Mouse (Mus musculus) cerebellum, adult 2 months (tissue): ENCODE measurements around the gene Hmcn2. TPM values are rescaled to one million over a fixed set of nuclear protein-coding genes. Genes with fewer than 3 reads are reported as not detected.

Source experiments
- DNase-seq, 2 experiments: peaks; one replicate each; pipeline ENCODE4 v3.0.0; 2021
- H3K27ac ChIP-seq: fragments of 200-500 bp; 2 replicates; pipeline ENCODE4 v1.5.1; 2012; ENCODE audit warnings: low read length, control low read depth, inconsistent platforms; ENCODE audit not compliant: insufficient read depth
- H3K27me3 ChIP-seq: fragments of 200-500 bp; 2 replicates; pipeline ENCODE4 v1.6.1; 2012; ENCODE audit warnings: inconsistent platforms, mild to moderate bottlenecking, low read length, moderate library complexity; ENCODE audit not compliant: control insufficient read depth, insufficient read depth
- H3K4me1 ChIP-seq: fragments of 200-500 bp; 2 replicates; pipeline ENCODE4 v1.6.1; 2011; ENCODE audit warnings: low read length; ENCODE audit not compliant: control insufficient read depth, insufficient read depth
- H3K4me3 ChIP-seq: fragments of 200-500 bp; replicated peaks from 2 replicates; pipeline ENCODE3; 2011; ENCODE audit warnings: mild to moderate bottlenecking, low read depth, low read length, control low read depth; ENCODE audit not compliant: insufficient read depth
- CTCF ChIP-seq: fragments of 200-500 bp; IDR thresholded peaks from 2 replicates; pipeline ENCODE4 v1.5.1; 2011; ENCODE audit warnings: low read depth, mild to moderate bottlenecking, control low read depth, low read length, moderate library complexity, borderline replicate concordance; ENCODE audit not compliant: insufficient read depth
- POLR2A ChIP-seq: fragments of 200-500 bp; IDR thresholded peaks from 2 replicates; pipeline ENCODE4 v1.6.1; 2011; ENCODE audit warnings: low read length, control low read depth, borderline replicate concordance; ENCODE audit not compliant: insufficient read depth
- WGBS: fragments of 180-500 bp; shearing (Covaris S2); methylation state at CpG from one replicate; pipeline ENCODE4 v1.1.7; 2018; 5-methylcytosine and 5-hydroxymethylcytosine counted together
- polyA plus RNA-seq: library from polyadenylated mRNA; depleted of rRNA; stranded (reverse); fragments of >200 nt; gene quantifications from 2 replicates; pipeline ENCODE4 v1.2.3, GENCODE M21; 2012; rRNA removed

Hmcn2 gene
- polyA plus RNA-seq, 1 experiment: 0.59 TPM

- TF ChIP-seq CTCF (no peak), POLR2A (no peak)
- Histone ChIP-seq H3K27ac (no peak overlapping the region), H3K27me3 (no peaks in the 10 kb centered on the region), H3K4me1 (peaks cover 5% of the 10 kb centered on the region), H3K4me3 (no peak overlapping the region)
- DNase-seq: no peak
- 38% methylated on average over 11 of the region's 11 CpGs for WGBS
Observed at GRCm38 (mm10) chr2:31505472-31505871, 191.3 kb downstream of the Hmcn2 start.

DNA sequence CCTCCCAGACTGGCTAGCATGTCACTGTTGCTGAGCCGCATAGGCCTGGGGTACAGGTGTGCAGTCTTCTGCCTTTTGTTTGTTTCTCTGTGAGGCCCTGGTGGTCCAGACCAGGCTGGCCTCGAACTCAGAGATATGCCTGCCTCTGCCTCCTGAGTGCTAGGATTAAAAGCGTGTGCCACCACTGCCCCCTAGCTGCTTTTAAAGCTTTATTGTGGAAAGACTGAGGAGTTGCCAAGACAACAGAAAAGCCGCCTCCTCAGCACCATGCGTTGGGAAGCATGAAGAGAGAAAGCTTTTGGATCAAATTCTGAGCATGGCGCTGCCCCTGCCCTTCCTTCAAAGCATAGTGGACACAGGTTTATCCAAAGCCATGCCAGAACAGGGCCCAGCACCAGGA is 194.6 kb downstream of the Hmcn2 start:
- WGBS: 96% methylated on average over 6 of the region's 6 CpGs
- TF ChIP-seq CTCF (no peak), POLR2A (no peak)
- no peak for DNase-seq
- H3K4me3 ChIP-seq: no peak overlapping the region
- H3K4me1 ChIP-seq: peaks cover 9% of the 10 kb centered on the region; the same call in 1 of the 2 replicates
- H3K27me3 ChIP-seq: no peaks in the 10 kb centered on the region
- no peak overlapping the region for H3K27ac ChIP-seq

Other genes with a start within 250 kb of the Hmcn2 start
- 310 and 320 TPM in 2 replicates for gene Fnbp1, start 172.4 kb upstream of the Hmcn2 start, polyA plus RNA-seq
- gene Gpr107, start 162.1 kb upstream of the Hmcn2 start, polyA plus RNA-seq: 30.0 and 33.9 TPM in 2 replicates
- gene Ncs1, start 68.6 kb upstream of the Hmcn2 start, polyA plus RNA-seq: 118 and 126 TPM in 2 replicates
- gene Ass1, start 155.8 kb downstream of the Hmcn2 start, polyA plus RNA-seq: 27.4 and 29.9 TPM in 2 replicates